Mouse (Mus musculus): Measurements from ENCODE around the gene Ndrg2.
"Not testable (repeated sequence)": the region's sequence is repeated elsewhere in the genome, so short reads cannot be mapped to it uniquely, and the experiment has no call there.

Gene Ndrg2

GRCm38 (mm10) chr14:51877517-51877916, 36.4 kb downstream of the Ndrg2 start:
- in situ Hi-C loops (cut with MboI, MseI): no loop called here

DNA sequence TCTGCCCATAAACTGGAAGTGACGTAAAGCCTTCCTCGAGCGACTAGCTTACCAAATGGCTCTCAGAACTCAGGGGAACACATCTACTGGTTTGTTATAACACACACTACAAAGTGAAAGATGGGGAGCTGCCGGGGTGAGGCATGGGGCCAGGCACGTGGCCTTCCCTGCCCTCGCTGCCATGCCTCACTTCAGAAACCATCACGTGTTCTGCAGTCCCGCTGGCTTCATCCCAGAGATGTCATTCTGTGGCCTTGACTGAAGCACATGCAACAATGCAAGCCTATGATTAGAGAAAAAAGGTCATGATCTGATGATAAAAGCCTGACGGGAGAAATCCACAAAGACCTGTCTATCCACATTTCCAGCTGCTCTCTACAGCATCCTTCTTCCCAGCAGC, 42.2 kb downstream of the Ndrg2 start:
- in situ Hi-C loops (cut with MboI, MseI): loop anchor here (5.0 kb wide), 1 partner anchor 89 kb away; no protein-coding TSS in a partner anchor

GRCm38 (mm10) chr14:51870756-51871155, 43.2 kb downstream of the Ndrg2 start:
- in situ Hi-C loops (cut with MboI, MseI): loop anchor here (5.0 kb wide), 1 partner anchor 88 kb away; no protein-coding TSS in a partner anchor

GRCm38 (mm10) chr14:51863603-51864002, 50.4 kb downstream of the Ndrg2 start:
- in situ Hi-C loops (cut with MboI, MseI): not testable (repeated sequence)

GRCm38 (mm10) chr14:51855280-51855679, 58.7 kb downstream of the Ndrg2 start:
- in situ Hi-C loops (cut with MboI, MseI): not testable (repeated sequence)

All from T-helper 1 cell (primary cell).